Mouse (Mus musculus) limb, embryonic 11.5 days (tissue): ENCODE measurements around the gene Zfp113. TPM values are rescaled to one million over a fixed set of nuclear protein-coding genes. Genes with fewer than 3 reads are reported as not detected.
A peak's percentile ranks its signal among the peaks of the same experiment; 100 is the strongest.

Source experiments
- ATAC-seq: fragments of 200-750 bp; cut with Nextera tagmentation; 2 replicates; pipeline ENCODE4 v1.8.0; 2017; ENCODE audit warnings: low read depth; ENCODE audit not compliant: insufficient number of reproducible peaks, low FRiP score, low TSS enrichment
- DNase-seq: peaks from one replicate; pipeline ENCODE4 v3.0.0-alpha.2; 2015; ENCODE audit warnings: low spot score
- H3K27ac ChIP-seq: fragments of 300-500 bp; sonication (generic); replicated peaks from 2 replicates; pipeline ENCODE4 v1.5.1; 2014; ENCODE audit warnings: low read depth, mild to moderate bottlenecking, low read length
- H3K27me3 ChIP-seq: fragments of 300-500 bp; sonication (generic); 2 replicates; pipeline ENCODE4 v1.6.1; 2014; ENCODE audit warnings: mild to moderate bottlenecking, low read length, mixed read lengths; ENCODE audit not compliant: control insufficient read depth, insufficient read depth
- H3K36me3 ChIP-seq: fragments of 300-500 bp; sonication (generic); 2 replicates; pipeline ENCODE4 v1.6.1; 2014; ENCODE audit warnings: mild to moderate bottlenecking, low read length, moderate library complexity, mixed read lengths; ENCODE audit not compliant: control insufficient read depth, insufficient read depth
- H3K4me1 ChIP-seq: fragments of 300-500 bp; sonication (generic); 2 replicates; pipeline ENCODE4 v1.6.1; 2014; ENCODE audit warnings: low read length, mixed read lengths; ENCODE audit not compliant: control insufficient read depth, insufficient read depth
- H3K4me2 ChIP-seq: fragments of 300-500 bp; sonication (generic); 2 replicates; pipeline ENCODE4 v1.6.1; 2014; ENCODE audit warnings: low read depth, mild to moderate bottlenecking, moderate library complexity; ENCODE audit not compliant: severe bottlenecking
- H3K4me3 ChIP-seq: fragments of 300-500 bp; sonication (generic); 2 replicates; pipeline ENCODE4 v1.5.1; 2014; ENCODE audit warnings: low read depth, low read length
- H3K9ac ChIP-seq: fragments of 300-500 bp; sonication (generic); 2 replicates; pipeline ENCODE4 v1.6.1; 2014; ENCODE audit warnings: mild to moderate bottlenecking, low read length
- H3K9me3 ChIP-seq: fragments of 300-500 bp; sonication (generic); 2 replicates; pipeline ENCODE4 v1.6.1; 2016; ENCODE audit warnings: low read length; ENCODE audit not compliant: control insufficient read depth
- WGBS: fragments of 180-500 bp; shearing (Covaris S2); extraction: QIAGEN DNeasy Blood & Tissue Kit; methylation state at CpG from one replicate; pipeline ENCODE4 v1.1.7; 2014; 5-methylcytosine and 5-hydroxymethylcytosine counted together
- polyA plus RNA-seq: library from polyadenylated mRNA; unstranded; fragments of >200 nt; fragmentation: Nextera tagmentation; extraction: Ambion mirVana; gene quantifications from 2 replicates; pipeline ENCODE4 v1.2.1, GENCODE M21; 2014

The Zfp113 gene
- polyA plus RNA-seq, 1 experiment from 2014 or later, result 21.1 TPM

DNA sequence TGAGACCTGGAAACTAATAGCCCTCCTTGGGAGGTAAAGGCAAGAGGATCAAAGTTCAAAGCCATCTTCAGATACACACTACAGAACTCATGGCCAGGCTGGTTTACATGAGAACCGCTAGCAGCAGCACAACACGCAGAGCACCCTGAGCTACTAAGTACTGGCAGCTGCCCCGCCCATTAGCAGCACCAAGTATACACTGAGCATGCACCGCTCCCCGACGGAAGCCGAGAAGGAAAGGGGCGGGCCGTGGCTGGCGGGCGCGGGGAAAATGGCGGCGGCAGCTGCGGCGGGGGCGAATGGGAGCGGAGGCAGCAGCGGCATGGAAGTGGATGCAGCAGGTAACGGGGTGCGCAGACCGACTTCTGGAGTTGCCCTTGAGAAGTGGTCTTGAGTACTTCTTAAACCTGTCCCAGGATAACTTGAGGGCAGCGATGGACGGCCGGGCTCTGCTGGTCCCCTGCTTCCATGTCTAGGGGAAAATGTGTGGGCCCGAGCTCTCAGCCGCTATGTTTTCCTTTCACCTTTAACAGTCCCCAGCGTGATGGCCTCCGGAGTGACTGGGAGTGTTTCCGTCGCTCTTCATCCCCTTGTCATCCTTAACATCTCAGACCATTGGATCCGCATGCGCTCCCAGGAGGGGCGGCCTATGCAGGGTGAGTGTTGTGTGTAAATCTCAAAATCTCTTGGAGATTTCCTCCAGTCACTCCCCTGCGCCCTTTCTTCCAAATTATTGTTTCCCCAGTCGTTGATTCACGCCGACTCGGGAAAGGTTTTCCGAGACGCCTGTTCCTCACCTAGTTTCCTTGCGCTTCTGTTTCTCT lies 5.5 kb upstream of the Zfp113 start, which contains the start of gene Cops6:
TSS of gene Cops6 (plus strand) at position 230 of the 824 bp plus-strand sequence.
- Histone ChIP-seq H3K4me2 (peak within 1 kb of the TSS; percentile 81), H3K27ac (peak within 1 kb of the TSS; percentile 12; the same call in 1 of the 2 replicates), H3K4me3 (peak within 1 kb of the TSS; percentile 84), H3K36me3 (peaks cover 24% of the 10 kb centered on the region), H3K4me1 (peaks cover 5% of the 10 kb centered on the region; the same call in 1 of the 2 replicates), H3K9me3 (no peaks in the 10 kb centered on the region), H3K27me3 (no peaks in the 10 kb centered on the region), H3K9ac (peak within 1 kb of the TSS; percentile 87)
- DNase-seq (peak; percentile 98), ATAC-seq (peak; percentile 88)
- whole genome bisulfite sequencing, result under 1% methylated on average over 42 of the region's 42 CpGs

DNA sequence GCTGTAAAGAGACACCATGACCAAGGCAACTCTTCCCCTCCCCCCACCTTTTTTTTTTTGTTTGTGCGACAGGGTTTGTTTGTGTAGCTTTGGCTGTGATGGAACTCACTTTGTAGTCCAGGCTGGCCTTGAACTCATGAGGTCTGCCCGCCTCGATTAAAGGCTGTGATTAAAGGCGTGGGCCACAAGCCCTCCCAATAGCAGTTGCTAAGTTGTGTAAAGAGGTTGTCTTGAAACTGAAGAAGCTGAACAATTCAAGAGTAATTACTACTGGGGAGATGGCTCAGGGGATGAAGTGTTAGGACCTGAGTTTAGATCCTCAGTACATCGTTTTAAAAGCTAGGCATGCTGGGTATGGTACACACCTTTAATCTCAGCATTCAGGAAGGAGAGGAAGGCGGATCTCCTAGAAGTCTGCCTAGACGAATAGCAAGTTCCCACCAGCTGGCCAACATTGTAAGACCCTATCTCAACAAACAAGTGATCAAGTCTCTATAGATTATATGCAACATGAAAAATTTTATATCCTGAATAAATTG lies 4.7 kb upstream of the Zfp113 start:
- DNase-seq (no peak), ATAC-seq (no peak)
- no peaks in the 10 kb centered on the region for H3K9me3 ChIP-seq
- H3K27me3 ChIP-seq, result no peaks in the 10 kb centered on the region
- peaks cover 16% of the 10 kb centered on the region for H3K36me3 ChIP-seq
- H3K27ac ChIP-seq, result no peak overlapping the region
- 70% methylated on average over 7 of the region's 7 CpGs for WGBS
- H3K4me3 ChIP-seq, result peak overlapping the region; percentile 84
- H3K9ac ChIP-seq, result no peak overlapping the region
- peak overlapping the region; percentile 81 for H3K4me2 ChIP-seq
- H3K4me1 ChIP-seq, result peaks cover 5% of the 10 kb centered on the region; the same call in 1 of the 2 replicates

DNA sequence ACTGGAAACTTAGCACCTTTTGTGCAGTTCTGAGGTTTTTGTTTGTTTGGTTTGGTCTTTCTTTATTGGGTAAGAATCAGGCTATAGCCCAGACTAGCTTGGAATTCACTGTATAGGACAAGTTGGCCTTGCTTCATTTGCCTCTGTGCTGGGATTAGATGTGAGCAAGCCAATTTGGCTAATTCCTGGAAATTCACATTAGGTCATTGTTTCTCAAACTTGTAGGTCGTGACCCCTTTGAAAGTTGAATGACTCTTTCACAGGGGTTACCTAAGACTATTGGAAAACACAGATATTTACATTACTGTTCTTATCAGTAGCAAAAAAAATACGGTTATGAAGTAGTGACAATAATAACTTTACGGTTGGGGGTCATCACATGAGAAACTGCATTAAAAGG lies 1.2 kb downstream of the Zfp113 start:
- peak overlapping the region; percentile 91 for H3K9ac ChIP-seq
- H3K4me1 ChIP-seq, result no peaks in the 10 kb centered on the region
- peaks cover 5% of the 10 kb centered on the region; the same call in 1 of the 2 replicates for H3K36me3 ChIP-seq
- ATAC-seq, result no peak
- WGBS, result 89% methylated on average over 3 of the region's 3 CpGs
- peak overlapping the region; percentile 67 for H3K4me3 ChIP-seq
- no peak for DNase-seq
- no peak overlapping the region for H3K27ac ChIP-seq
- no peaks in the 10 kb centered on the region for H3K27me3 ChIP-seq
- peak overlapping the region; percentile 62 for H3K4me2 ChIP-seq
- no peaks in the 10 kb centered on the region for H3K9me3 ChIP-seq

DNA sequence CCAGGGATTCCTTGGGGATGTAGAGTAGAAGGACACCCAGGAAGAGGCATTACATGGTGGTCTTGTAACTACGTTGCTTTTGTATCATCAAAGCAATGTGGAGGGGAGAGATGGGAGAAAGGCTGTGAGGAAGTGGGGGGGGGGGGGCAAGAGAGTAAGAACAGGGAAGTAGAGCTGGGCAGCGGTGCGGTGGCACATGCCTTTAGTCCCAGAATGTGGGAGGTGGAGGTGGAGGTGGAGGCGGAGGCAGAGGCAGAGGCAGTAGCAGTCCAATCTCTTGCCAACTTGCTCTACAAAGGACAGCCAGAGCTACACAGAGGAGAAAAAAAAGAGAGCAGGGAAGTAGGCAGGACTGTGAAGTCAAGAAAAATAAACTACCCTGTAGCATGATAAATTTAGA lies 17.0 kb downstream of the Zfp113 start:
- Histone ChIP-seq H3K27ac (no peak overlapping the region), H3K4me3 (no peak overlapping the region), H3K9ac (no peak overlapping the region), H3K9me3 (no peaks in the 10 kb centered on the region), H3K4me1 (no peaks in the 10 kb centered on the region), H3K36me3 (peaks cover 12% of the 10 kb centered on the region; the same call in 1 of the 2 replicates), H3K4me2 (no peak overlapping the region), H3K27me3 (no peaks in the 10 kb centered on the region)
- ATAC-seq (no peak), DNase-seq (no peak)
- 87% methylated on average over 3 of the region's 4 CpGs for WGBS

DNA sequence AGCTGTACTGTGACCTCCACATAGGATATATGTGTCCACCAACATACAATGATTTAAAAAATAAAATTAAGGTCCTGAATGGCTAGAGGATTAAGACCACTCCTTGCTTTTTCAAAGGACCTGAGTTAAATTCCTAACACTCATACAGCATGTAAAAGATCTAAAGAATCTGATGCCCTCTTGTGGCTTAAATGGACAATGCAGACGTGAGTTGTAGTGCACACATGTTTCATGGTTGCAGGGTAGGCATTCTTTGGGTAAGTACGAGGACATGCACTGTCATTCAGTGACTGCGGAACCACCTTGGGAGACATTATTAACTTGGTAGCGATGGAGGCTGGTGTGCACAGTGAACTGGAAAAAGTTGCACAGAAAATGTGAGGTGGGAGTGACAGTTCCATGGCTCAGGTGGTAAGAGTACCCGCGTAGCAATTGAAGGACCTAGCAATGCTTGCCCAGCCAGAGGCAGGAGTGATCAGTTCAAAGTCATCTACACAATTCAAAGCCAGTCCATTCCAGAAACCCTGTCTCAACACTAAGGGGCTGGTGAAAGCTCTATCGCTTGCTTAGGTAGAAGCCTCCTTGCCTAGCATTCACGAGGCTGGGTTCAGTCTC lies 17.5 kb downstream of the Zfp113 start:
- DNase-seq (peak; percentile 45), ATAC-seq (0 out of 2 replicates have a peak, but pooled peaks have one; percentile 51)
- Histone ChIP-seq H3K27me3 (no peaks in the 10 kb centered on the region), H3K4me2 (no peak overlapping the region), H3K9me3 (no peaks in the 10 kb centered on the region), H3K4me3 (no peak overlapping the region), H3K27ac (no peak overlapping the region), H3K36me3 (peaks cover 10% of the 10 kb centered on the region; the same call in 1 of the 2 replicates), H3K4me1 (no peaks in the 10 kb centered on the region), H3K9ac (no peak overlapping the region)
- WGBS, result 63% methylated on average over 8 of the region's 8 CpGs

DNA sequence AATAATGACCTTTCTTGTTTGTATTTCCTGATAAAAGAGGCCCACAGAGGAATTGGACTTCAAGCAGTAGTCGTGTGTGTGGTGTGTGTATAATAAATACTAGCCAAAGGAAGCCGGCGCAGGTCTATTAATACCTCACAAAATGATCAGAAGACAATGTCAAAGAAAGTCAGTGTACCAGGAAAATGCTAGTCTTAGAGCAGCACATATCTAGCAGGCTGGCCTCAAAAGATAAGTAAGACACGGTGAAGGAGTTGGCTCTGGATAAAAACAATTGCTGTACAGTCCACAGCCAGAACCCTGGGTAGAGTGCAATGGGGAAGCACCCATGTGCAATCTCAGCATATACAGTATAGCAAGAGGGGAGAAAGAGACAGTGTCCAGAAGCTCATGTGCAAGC lies 18.3 kb downstream of the Zfp113 start:
- 93% methylated on average over 4 of the region's 4 CpGs for WGBS
- no peaks in the 10 kb centered on the region for H3K9me3 ChIP-seq
- peaks cover 10% of the 10 kb centered on the region for H3K36me3 ChIP-seq
- no peak for DNase-seq
- no peaks in the 10 kb centered on the region for H3K27me3 ChIP-seq
- H3K4me3 ChIP-seq, result no peak overlapping the region
- no peak overlapping the region for H3K4me2 ChIP-seq
- H3K9ac ChIP-seq, result no peak overlapping the region
- no peak overlapping the region for H3K27ac ChIP-seq
- ATAC-seq, result no peak
- H3K4me1 ChIP-seq, result no peaks in the 10 kb centered on the region

DNA sequence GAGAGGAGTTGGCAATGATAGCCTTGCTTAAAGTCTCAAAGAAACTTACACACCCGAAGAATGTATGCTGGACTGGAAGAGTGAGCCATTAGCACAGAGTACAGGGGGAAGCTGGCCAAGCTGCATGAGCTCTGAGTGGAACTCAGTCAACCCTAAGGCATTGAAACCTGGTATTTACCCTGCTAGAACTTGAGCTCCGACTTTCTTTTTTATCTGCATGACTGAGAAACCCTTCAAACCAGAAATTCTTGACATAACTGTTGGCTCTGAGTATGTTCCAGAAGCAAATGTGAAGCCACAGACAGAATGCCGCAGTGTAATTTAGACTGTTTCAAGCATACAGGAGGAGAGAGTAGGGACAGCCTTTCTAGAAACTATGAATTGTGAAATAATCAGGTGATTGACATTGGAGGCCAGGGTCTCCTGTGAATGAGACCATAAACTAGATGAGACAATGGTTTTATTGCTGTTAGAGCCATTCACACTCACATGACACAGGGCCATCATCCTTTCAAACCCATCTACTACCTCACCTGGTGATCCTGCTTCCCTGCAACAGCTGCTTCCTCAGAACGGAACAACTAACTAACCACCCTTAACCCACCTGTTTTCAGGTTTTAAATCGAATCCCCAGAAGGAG lies 23.0 kb downstream of the Zfp113 start:
- H3K4me3 ChIP-seq, result no peak overlapping the region
- peaks cover 27% of the 10 kb centered on the region for H3K36me3 ChIP-seq
- no peaks in the 10 kb centered on the region for H3K4me1 ChIP-seq
- H3K9ac ChIP-seq, result no peak overlapping the region
- H3K9me3 ChIP-seq, result no peaks in the 10 kb centered on the region
- H3K27ac ChIP-seq, result no peak overlapping the region
- 79% methylated on average over 5 of the region's 5 CpGs for WGBS
- no peak for DNase-seq
- H3K4me2 ChIP-seq, result no peak overlapping the region
- H3K27me3 ChIP-seq, result no peaks in the 10 kb centered on the region
- ATAC-seq, result no peak

DNA sequence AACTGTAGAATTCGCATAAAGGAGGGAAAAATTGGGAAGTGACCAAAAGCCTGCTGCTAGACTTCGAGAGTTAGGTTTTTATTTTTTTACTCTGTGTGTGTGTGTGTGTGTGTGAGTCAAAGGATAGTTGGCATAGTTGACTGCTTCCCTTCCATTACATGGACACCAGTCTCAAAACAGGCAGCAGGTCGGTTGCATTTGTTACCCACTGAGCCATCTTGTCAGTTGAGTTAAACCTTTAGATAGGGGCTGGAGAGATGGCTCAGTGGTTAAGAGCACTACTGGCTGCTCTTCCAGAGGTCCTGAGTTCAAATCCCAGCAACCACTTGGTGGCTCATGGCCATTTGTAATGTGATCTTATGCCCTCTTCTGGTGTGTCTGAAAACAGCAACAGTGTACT lies 37.5 kb downstream of the Zfp113 start:
- WGBS, result 89% methylated on average over 3 of the region's 3 CpGs
- DNase-seq (no peak), ATAC-seq (no peak)
- no peaks in the 10 kb centered on the region for H3K9me3 ChIP-seq
- no peak overlapping the region for H3K27ac ChIP-seq
- peaks cover 4% of the 10 kb centered on the region; the same call in 1 of the 2 replicates for H3K4me1 ChIP-seq
- H3K4me3 ChIP-seq, result peak overlapping the region; percentile 61
- H3K27me3 ChIP-seq, result no peaks in the 10 kb centered on the region
- no peak overlapping the region for H3K9ac ChIP-seq
- peaks cover 2% of the 10 kb centered on the region; the same call in 1 of the 2 replicates for H3K36me3 ChIP-seq
- peak overlapping the region; percentile 63 for H3K4me2 ChIP-seq
